Mouse (Mus musculus): ENCODE measurements at regions not wholly inside any gene's neighbourhood (a gene's known extent, or its start where the extent isn't known, plus 50 kb on each side); places are given as distances from the start of the nearest gene placed in this dataset.

DNA sequence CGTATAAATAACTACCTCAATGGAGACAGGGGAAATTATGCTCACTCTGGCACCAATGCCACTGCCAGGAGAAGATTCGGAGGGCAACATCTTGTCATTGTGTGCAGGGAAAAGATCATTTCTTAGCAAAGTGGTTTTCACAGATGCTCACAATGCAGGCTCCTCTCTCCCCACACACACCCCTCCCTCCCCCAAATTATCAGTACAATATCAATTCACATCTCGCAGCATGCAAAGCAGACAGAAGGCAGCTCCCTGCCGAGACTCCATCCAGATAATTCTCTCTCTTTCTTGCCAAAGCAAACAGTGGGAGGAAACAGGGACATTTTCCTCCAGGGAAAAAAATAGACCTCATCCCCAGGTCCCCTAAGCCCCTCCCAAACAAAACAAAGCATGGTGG is 691.8 kb downstream of the Gm9195 start:
- 41% methylated on average over 4 of the region's 4 CpGs for WGBS

DNA sequence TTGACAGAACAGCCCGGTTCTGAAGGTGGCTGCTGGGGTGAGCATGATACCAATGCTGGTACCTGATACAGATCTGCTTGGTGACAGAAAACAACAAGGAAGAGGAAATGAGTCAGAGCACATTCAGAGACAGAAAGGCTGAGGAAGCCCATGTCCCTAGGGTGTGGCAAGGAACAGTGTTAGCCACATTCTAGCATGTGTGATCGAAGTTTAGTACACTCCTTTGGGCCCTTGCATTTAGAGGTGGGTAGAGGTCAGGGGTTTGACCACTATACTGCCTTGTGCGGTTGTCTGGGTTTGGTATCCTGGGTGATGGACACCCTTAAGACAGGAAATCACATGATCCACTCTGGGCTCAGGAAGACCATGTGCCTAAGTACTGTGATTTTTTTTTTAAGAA is 695.9 kb downstream of the Gm9195 start:
- Histone ChIP-seq H3K4me3 (no peak overlapping the region), H3K4me1 (no peaks in the 10 kb centered on the region), H3K27me3 (no peaks in the 10 kb centered on the region), H3K9ac (no peak overlapping the region), H3K4me2 (no peak overlapping the region), H3K9me3 (replicated peaks) (no peaks in the 10 kb centered on the region), H3K27ac (no peak overlapping the region), H3K36me3 (ENCODE audit: poor library complexity, severe bottlenecking) (no peaks in the 10 kb centered on the region)
- no peak for ATAC-seq
- 88% methylated on average over 3 of the region's 3 CpGs for WGBS

More for the DNA sequence above, 691.8 kb downstream of the Gm9195 start:
- no peak overlapping the region for H3K9ac ChIP-seq
- H3K27ac ChIP-seq, result 0 out of 2 replicates have a peak overlapping the region, but pooled peaks have one; percentile 8
- ATAC-seq, result no peak
- no peaks in the 10 kb centered on the region for H3K36me3 ChIP-seq (ENCODE audit: poor library complexity, severe bottlenecking)
- H3K4me2 ChIP-seq, result no peak overlapping the region
- H3K27me3 ChIP-seq, result no peaks in the 10 kb centered on the region
- H3K4me1 ChIP-seq, result no peaks in the 10 kb centered on the region
- H3K9me3 ChIP-seq (replicated peaks), result no peaks in the 10 kb centered on the region
- no peak overlapping the region for H3K4me3 ChIP-seq

DNA sequence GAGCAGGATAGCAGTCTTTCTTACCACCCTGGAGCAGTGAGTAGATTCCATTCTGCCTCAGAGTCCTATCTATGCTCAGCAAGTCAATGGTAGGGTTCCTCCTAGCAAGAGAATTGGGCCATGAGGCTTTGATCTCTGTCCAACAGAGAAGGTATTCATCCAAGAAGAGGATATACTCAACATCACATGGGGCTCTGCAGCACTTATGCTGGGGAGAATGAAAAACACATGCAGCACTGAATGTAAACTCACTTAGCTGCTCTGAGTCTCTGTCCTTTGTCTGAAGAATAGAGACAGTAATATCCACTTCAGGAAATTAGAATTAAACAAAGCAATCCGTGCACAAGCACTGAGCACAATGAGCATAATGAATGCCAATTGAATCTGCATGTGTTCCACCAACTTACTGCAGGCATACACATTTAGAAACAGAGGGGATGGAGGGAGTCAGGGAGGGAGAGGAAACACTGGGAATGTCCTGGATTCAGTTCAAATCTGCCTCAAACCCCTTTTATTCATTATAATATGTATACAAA is 714.6 kb downstream of the Gm9195 start:
- no peak overlapping the region for H3K27ac ChIP-seq
- ATAC-seq, result no peak
- no peaks in the 10 kb centered on the region for H3K9me3 ChIP-seq (replicated peaks)
- H3K9ac ChIP-seq, result no peak overlapping the region
- H3K36me3 ChIP-seq (ENCODE audit: poor library complexity, severe bottlenecking), result no peaks in the 10 kb centered on the region
- H3K4me2 ChIP-seq, result no peak overlapping the region
- no peaks in the 10 kb centered on the region for H3K27me3 ChIP-seq
- no peak overlapping the region for H3K4me3 ChIP-seq
- H3K4me1 ChIP-seq, result peaks cover 7% of the 10 kb centered on the region; the same call in 1 of the 2 replicates
- WGBS, result 45% methylated on average over 1 of the region's 1 CpGs

DNA sequence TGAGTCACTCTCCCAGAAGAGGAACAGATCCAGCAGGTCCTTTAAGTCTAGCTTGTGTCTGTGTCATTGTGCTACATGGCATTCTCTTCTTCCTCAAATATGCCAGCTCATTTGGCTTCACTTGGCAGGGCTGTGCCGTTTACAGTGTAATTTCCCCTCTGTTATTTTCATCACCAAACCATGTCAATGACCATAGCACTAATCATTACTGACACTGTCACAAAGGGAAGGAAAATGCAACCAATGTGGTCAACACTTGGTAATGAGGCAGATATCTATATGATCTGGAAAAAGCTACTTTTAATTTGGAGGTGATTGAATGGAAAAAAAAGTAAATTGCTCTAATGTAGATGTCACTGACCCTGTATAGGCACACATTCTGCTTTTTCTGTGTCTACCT is 724.8 kb downstream of the Gm9195 start:
- no peak overlapping the region for H3K4me2 ChIP-seq
- no peaks in the 10 kb centered on the region for H3K9me3 ChIP-seq (replicated peaks)
- no peak overlapping the region for H3K4me3 ChIP-seq
- WGBS, result 76% methylated on average over 1 of the region's 1 CpGs
- no peak overlapping the region for H3K27ac ChIP-seq
- no peaks in the 10 kb centered on the region for H3K4me1 ChIP-seq
- no peaks in the 10 kb centered on the region for H3K36me3 ChIP-seq (ENCODE audit: poor library complexity, severe bottlenecking)
- H3K9ac ChIP-seq, result no peak overlapping the region
- ATAC-seq, result no peak
- no peaks in the 10 kb centered on the region for H3K27me3 ChIP-seq

- no peak overlapping the region for H3K9ac ChIP-seq
- WGBS, result 95% methylated on average over 4 of the region's 4 CpGs
- no peaks in the 10 kb centered on the region for H3K27me3 ChIP-seq
- no peak overlapping the region for H3K27ac ChIP-seq
- no peak for ATAC-seq
- no peaks in the 10 kb centered on the region for H3K36me3 ChIP-seq (ENCODE audit: poor library complexity, severe bottlenecking)
- no peak overlapping the region for H3K4me3 ChIP-seq
- H3K4me2 ChIP-seq, result no peak overlapping the region
- H3K4me1 ChIP-seq, result no peaks in the 10 kb centered on the region
- no peaks in the 10 kb centered on the region for H3K9me3 ChIP-seq (replicated peaks)
These were observed 763.1 kb downstream of the Gm9195 start for GRCm38 (mm10) chr14:71728542-71728941.

DNA sequence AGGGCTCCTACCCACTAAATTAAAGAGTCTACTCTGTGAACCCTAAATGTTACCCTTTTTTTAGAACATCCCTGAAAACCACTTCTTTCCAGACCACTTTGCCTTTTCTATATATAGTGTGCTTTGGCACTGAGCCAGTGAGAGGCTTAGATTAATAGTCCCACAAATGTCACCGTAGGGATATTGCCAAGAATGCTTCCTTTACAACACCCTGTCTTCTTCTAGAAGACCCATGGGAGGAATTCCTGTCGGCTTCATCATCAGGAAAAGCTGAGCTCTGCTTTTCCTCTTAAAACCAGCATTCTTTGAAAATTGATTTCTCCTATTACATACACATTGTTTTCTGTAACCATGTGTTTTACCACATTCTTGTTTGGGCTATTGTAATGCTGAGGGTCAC is 768.1 kb downstream of the Gm9195 start:
- no peaks in the 10 kb centered on the region for H3K27me3 ChIP-seq
- no peak overlapping the region for H3K4me3 ChIP-seq
- H3K9ac ChIP-seq, result no peak overlapping the region
- H3K36me3 ChIP-seq (ENCODE audit: poor library complexity, severe bottlenecking), result no peaks in the 10 kb centered on the region
- no peaks in the 10 kb centered on the region for H3K4me1 ChIP-seq
- 72% methylated on average over 2 of the region's 2 CpGs for WGBS
- no peak overlapping the region for H3K4me2 ChIP-seq
- no peaks in the 10 kb centered on the region for H3K9me3 ChIP-seq (replicated peaks)
- H3K27ac ChIP-seq, result no peak overlapping the region
- no peak for ATAC-seq

DNA sequence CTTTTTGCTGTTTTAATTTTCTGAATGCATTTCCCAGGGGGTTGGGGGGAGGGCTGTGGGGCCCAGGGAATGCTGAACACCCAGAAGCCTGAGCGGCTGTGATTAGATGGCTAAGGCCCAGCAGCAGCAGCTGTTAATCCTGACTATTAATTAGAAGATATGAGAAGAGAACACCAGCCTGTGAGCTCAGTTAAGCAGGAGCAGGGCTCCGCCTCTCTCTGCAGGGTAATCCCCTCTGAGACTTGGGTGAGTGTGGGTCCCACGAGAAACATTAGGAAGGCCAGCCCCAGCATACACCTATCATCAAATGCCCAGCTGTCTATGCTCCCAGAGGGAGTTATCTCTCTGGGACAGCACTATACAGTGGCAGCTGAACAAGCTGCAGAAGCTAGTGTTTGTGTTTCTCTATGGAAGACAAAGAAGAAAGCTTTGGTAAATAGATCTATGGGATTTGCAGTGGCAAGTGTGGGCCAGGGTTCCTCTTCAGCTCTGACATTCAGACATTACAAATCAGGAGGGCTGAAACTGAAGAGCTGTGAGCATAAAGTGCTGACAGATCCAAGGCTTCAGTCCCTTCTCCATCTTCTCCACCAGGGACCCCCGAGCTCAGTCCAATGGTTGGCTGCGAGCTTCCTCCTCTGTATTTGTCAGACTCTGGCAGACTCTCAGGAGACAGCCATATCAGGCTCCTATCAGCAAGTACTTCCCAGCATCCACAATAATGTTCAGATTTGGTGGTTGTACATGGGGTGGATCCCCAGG is 781.9 kb downstream of the Gm9195 start:
- H3K27ac ChIP-seq, result peak overlapping the region; percentile 40
- peaks cover 6% of the 10 kb centered on the region; the same call in 1 of the 2 replicates for H3K4me1 ChIP-seq
- no peak overlapping the region for H3K9ac ChIP-seq
- H3K9me3 ChIP-seq (replicated peaks), result no peaks in the 10 kb centered on the region
- H3K36me3 ChIP-seq (ENCODE audit: poor library complexity, severe bottlenecking), result no peaks in the 10 kb centered on the region
- 45% methylated on average over 5 of the region's 5 CpGs for WGBS
- ATAC-seq, result peak; percentile 80; the same call in 1 of the 2 replicates
- H3K27me3 ChIP-seq, result no peaks in the 10 kb centered on the region
- no peak overlapping the region for H3K4me2 ChIP-seq
- H3K4me3 ChIP-seq, result no peak overlapping the region

GRCm38 (mm10) chr14:71692752-71693437 is 798.7 kb downstream of the Gm9195 start:
- Histone ChIP-seq H3K27ac (no peak overlapping the region), H3K27me3 (no peaks in the 10 kb centered on the region), H3K36me3 (ENCODE audit: poor library complexity, severe bottlenecking) (no peaks in the 10 kb centered on the region), H3K4me2 (no peak overlapping the region), H3K4me1 (peaks cover 8% of the 10 kb centered on the region; the same call in 1 of the 2 replicates), H3K9me3 (replicated peaks) (no peaks in the 10 kb centered on the region), H3K4me3 (no peak overlapping the region), H3K9ac (no peak overlapping the region)
- no peak for ATAC-seq
- 63% methylated on average over 3 of the region's 3 CpGs for WGBS

DNA sequence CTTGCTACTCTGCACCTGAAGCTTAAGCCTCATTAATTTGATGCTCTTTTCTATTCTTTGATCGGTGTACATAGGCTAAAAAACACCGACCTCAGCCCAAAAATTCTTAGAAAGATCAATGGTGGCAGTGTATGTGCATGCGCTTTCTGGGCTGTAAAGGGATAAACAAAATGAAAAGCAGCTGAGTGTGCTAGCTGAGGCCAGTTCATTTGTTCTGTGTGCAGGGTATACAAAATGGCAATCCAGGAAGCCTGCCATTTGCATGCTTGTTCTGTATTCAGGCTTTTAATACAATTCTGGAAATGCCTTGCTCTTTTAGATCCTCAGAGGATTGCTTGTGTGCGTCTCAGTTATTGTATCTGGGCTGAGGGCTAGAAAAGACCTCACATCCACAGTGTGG is 817.1 kb downstream of the Gm9195 start:
- ATAC-seq, result peak; percentile 53; the same call in 1 of the 2 replicates
- Histone ChIP-seq H3K36me3 (ENCODE audit: poor library complexity, severe bottlenecking) (no peaks in the 10 kb centered on the region), H3K27ac (0 out of 2 replicates have a peak overlapping the region, but pooled peaks have one; percentile 19), H3K4me2 (no peak overlapping the region), H3K9me3 (replicated peaks) (no peaks in the 10 kb centered on the region), H3K9ac (no peak overlapping the region), H3K4me1 (peaks cover 13% of the 10 kb centered on the region; the same call in 1 of the 2 replicates), H3K4me3 (no peak overlapping the region), H3K27me3 (no peaks in the 10 kb centered on the region)
- WGBS, result 60% methylated on average over 4 of the region's 4 CpGs

GRCm38 (mm10) chr14:71673837-71674236 is 817.8 kb downstream of the Gm9195 start:
- no peak overlapping the region for H3K4me2 ChIP-seq
- no peaks in the 10 kb centered on the region for H3K36me3 ChIP-seq (ENCODE audit: poor library complexity, severe bottlenecking)
- no peaks in the 10 kb centered on the region for H3K27me3 ChIP-seq
- peaks cover 13% of the 10 kb centered on the region; the same call in 1 of the 2 replicates for H3K4me1 ChIP-seq
- ATAC-seq, result no peak
- no peak overlapping the region for H3K27ac ChIP-seq
- no peaks in the 10 kb centered on the region for H3K9me3 ChIP-seq (replicated peaks)
- H3K4me3 ChIP-seq, result no peak overlapping the region
- no peak overlapping the region for H3K9ac ChIP-seq
- whole genome bisulfite sequencing, result 73% methylated on average over 2 of the region's 2 CpGs

- H3K9me3 ChIP-seq (replicated peaks), result no peaks in the 10 kb centered on the region
- H3K9ac ChIP-seq, result no peak overlapping the region; the same call in 1 of the 2 replicates
- 74% methylated on average over 1 of the region's 1 CpGs for WGBS
- H3K27ac ChIP-seq, result no peak overlapping the region
- H3K27me3 ChIP-seq, result no peaks in the 10 kb centered on the region
- H3K4me1 ChIP-seq, result peaks cover 13% of the 10 kb centered on the region; the same call in 1 of the 2 replicates
- H3K36me3 ChIP-seq (ENCODE audit: poor library complexity, severe bottlenecking), result no peaks in the 10 kb centered on the region
- H3K4me2 ChIP-seq, result no peak overlapping the region
- no peak for ATAC-seq
- no peak overlapping the region for H3K4me3 ChIP-seq
These were observed 819.2 kb downstream of the Gm9195 start for GRCm38 (mm10) chr14:71672481-71672880.

- Histone ChIP-seq H3K9me3 (replicated peaks) (no peaks in the 10 kb centered on the region), H3K27me3 (no peaks in the 10 kb centered on the region), H3K4me1 (peaks cover 13% of the 10 kb centered on the region; the same call in 1 of the 2 replicates), H3K36me3 (ENCODE audit: poor library complexity, severe bottlenecking) (no peaks in the 10 kb centered on the region), H3K4me3 (no peak overlapping the region), H3K4me2 (no peak overlapping the region), H3K27ac (no peak overlapping the region), H3K9ac (no peak overlapping the region; the same call in 1 of the 2 replicates)
- WGBS, result 61% methylated on average over 2 of the region's 2 CpGs
- ATAC-seq, result no peak
These were observed 819.6 kb downstream of the Gm9195 start for GRCm38 (mm10) chr14:71671994-71672393.
